Mouse (Mus musculus): ENCODE measurements around the gene Atf4. TPM values are rescaled to one million over a fixed set of nuclear protein-coding genes. Genes with fewer than 3 reads are reported as not detected.

Atf4 gene
- total and polyA plus RNA-seq, 3 experiments, result 85.1 to 444 (median 351) TPM

GRCm38 (mm10) chr15:80261100-80261499 is 6.1 kb downstream of the Atf4 start:
- DNase-seq (ENCODE audit: low read depth, low spot score), result peak; percentile 16
- Histone ChIP-seq H3K4me3 (ENCODE audit: control insufficient read depth in 1 of 2, insufficient read depth in 1 of 2, low read depth in 2 of 2, low read length in 2 of 2) (no peak overlapping the region), H3K9me3 (replicated peaks; ENCODE audit: insufficient read depth, low read length) (no peaks in the 10 kb centered on the region), H3K27ac (ENCODE audit: control insufficient read depth, low read depth, low read length) (no peak overlapping the region), H3K79me2 (ENCODE audit: control insufficient read depth, insufficient read depth, low read length, poor library complexity) (peaks cover 25% of the 10 kb centered on the region), H3K4me1 (ENCODE audit: control insufficient read depth in 1 of 2, insufficient read depth in 2 of 2, low read length in 2 of 2) (peaks cover 0 to 11% of the 10 kb centered on the region in 2 experiments; a peak in 2 of 4 replicates), H3K27me3 (ENCODE audit: control insufficient read depth in 1 of 2, insufficient read depth in 2 of 2, low read length in 2 of 2) (no peaks in the 10 kb centered on the region), H3K36me3 (ENCODE audit: control insufficient read depth in 1 of 2, insufficient read depth in 2 of 2, low read length in 2 of 2) (peaks cover 6 to 11% of the 10 kb centered on the region in 2 experiments; a peak in 3 of 4 replicates), H3K9ac (ENCODE audit: control insufficient read depth, low read depth, low read length, poor library complexity, severe bottlenecking) (no peak overlapping the region)
- TF ChIP-seq TBP (IDR thresholded peaks at IDR 0.05; ENCODE audit: low read depth, low read length) (no peak), GABPA (IDR thresholded peaks at IDR 0.05; ENCODE audit: low read depth, low read length) (no peak), JUND (IDR thresholded peaks at IDR 0.05; ENCODE audit: low read depth, low read length) (no peak), E2F4 (IDR thresholded peaks at IDR 0.05; ENCODE audit: borderline replicate concordance, low read depth, low read length) (no peak), SIN3A (IDR thresholded peaks at IDR 0.05; ENCODE audit: low read length) (no peak), RCOR1 (IDR thresholded peaks at IDR 0.05; ENCODE audit: low read depth, low read length) (no peak)

GRCm38 (mm10) chr15:80263610-80264575 is 8.9 kb downstream of the Atf4 start, which contains the start of gene Rps19bp1:
Rps19bp1 (minus strand) TSS chr15:80264315.
- Histone ChIP-seq H3K36me3 (ENCODE audit: control insufficient read depth in 1 of 2, insufficient read depth in 2 of 2, low read length in 2 of 2) (no peaks in the 10 kb centered on the region; a peak in 1 of 4 replicates), H3K27me3 (ENCODE audit: control insufficient read depth in 1 of 2, insufficient read depth in 2 of 2, low read length in 2 of 2) (no peaks in the 10 kb centered on the region), H3K4me1 (ENCODE audit: control insufficient read depth in 1 of 2, insufficient read depth in 2 of 2, low read length in 2 of 2) (no peaks in the 10 kb centered on the region; a peak in 1 of 4 replicates), H3K9ac (ENCODE audit: control insufficient read depth, low read depth, low read length, poor library complexity, severe bottlenecking) (peak within 1 kb of the TSS; percentile 98), H3K4me3 (ENCODE audit: control insufficient read depth in 1 of 2, insufficient read depth in 1 of 2, low read depth in 2 of 2, low read length in 2 of 2) (peak within 1 kb of the TSS; percentile 89 to 96), H3K27ac (ENCODE audit: control insufficient read depth, low read depth, low read length) (peak within 1 kb of the TSS; percentile 7), H3K9me3 (replicated peaks; ENCODE audit: insufficient read depth, low read length) (no peaks in the 10 kb centered on the region), H3K79me2 (ENCODE audit: control insufficient read depth, insufficient read depth, low read length, poor library complexity) (peaks cover 14% of the 10 kb centered on the region)
- peak; percentile 98 for DNase-seq (ENCODE audit: low read depth, low spot score)
- peak; percentile 89 for TF ChIP-seq NELFE (IDR thresholded peaks at IDR 0.05; ENCODE audit: low read depth, low read length)
- TF ChIP-seq SIN3A (IDR thresholded peaks at IDR 0.05; ENCODE audit: low read length), result peak; percentile 98
- peak; percentile 94 for TF ChIP-seq ELF1 (IDR thresholded peaks at IDR 0.05; ENCODE audit: low read depth, low read length)
- 0 out of 2 replicates have a peak, but pooled peaks have one; percentile 57 for TF ChIP-seq UBTF (IDR thresholded peaks at IDR 0.05; ENCODE audit: borderline replicate concordance, insufficient read depth, low read depth, low read length)
- TF ChIP-seq ETS1 (IDR thresholded peaks at IDR 0.05; ENCODE audit: low read depth, low read length), result peak; percentile 66
- no peak for TF ChIP-seq CHD1 (IDR thresholded peaks at IDR 0.05; ENCODE audit: low read depth, low read length)
- no peak for TF ChIP-seq CHD2 (IDR thresholded peaks at IDR 0.05; ENCODE audit: low read length)
- peak; percentile 80 for TF ChIP-seq POLR2AphosphoS2 (IDR thresholded peaks at IDR 0.05; ENCODE audit: low read length)
- TF ChIP-seq USF1 (IDR thresholded peaks at IDR 0.05; ENCODE audit: low read depth, low read length), result peak; percentile 63
- 0 out of 6 replicates have a peak, but pooled peaks of 1 of the 3 experiments have one; percentile 0 for TF ChIP-seq CTCF (IDR thresholded peaks at IDR 0.05 in 2 of 3, conservative IDR thresholded peaks at IDR 0.05 in 1 of 3; ENCODE audit: control insufficient read depth in 1 of 3, insufficient read depth in 1 of 3, low read depth in 2 of 3, low read length in 3 of 3, poor library complexity in 1 of 3, severe bottlenecking in 1 of 3)
- TF ChIP-seq HCFC1 (IDR thresholded peaks at IDR 0.05; ENCODE audit: low read depth, low read length), result peak; percentile 98
- TF ChIP-seq ZMIZ1 (IDR thresholded peaks at IDR 0.05; ENCODE audit: low read depth, low read length), result peak; percentile 86
- TF ChIP-seq JUND (IDR thresholded peaks at IDR 0.05; ENCODE audit: low read depth, low read length), result no peak
- no peak for TF ChIP-seq ZKSCAN1 (IDR thresholded peaks at IDR 0.05; ENCODE audit: low read depth, low read length)
- no peak; the same call in 1 of the 2 replicates for TF ChIP-seq GABPA (IDR thresholded peaks at IDR 0.05; ENCODE audit: low read depth, low read length)
- peak; percentile 6; the same call in 1 of the 2 replicates for TF ChIP-seq SMC3 (IDR thresholded peaks at IDR 0.05; ENCODE audit: low read depth, low read length)
- TF ChIP-seq BHLHE40 (IDR thresholded peaks at IDR 0.05; ENCODE audit: borderline replicate concordance, low read depth, low read length), result no peak
- TF ChIP-seq MAX (IDR thresholded peaks at IDR 0.05; ENCODE audit: low read length), result peak; percentile 77
- TF ChIP-seq POLR2A (IDR thresholded peaks at IDR 0.05; ENCODE audit: control insufficient read depth in 1 of 2, insufficient read depth in 1 of 2, low read depth in 1 of 2, low read length in 2 of 2, poor library complexity in 1 of 2), result peak; percentile 85 to 89
- TF ChIP-seq KAT2A (conservative IDR thresholded peaks at IDR 0.05; ENCODE audit: low read depth, low read length), result peak; percentile 76; the same call in 1 of the 2 replicates
- TF ChIP-seq POLR2AphosphoS5 (IDR thresholded peaks at IDR 0.05; ENCODE audit: borderline replicate concordance, low read depth, low read length), result no peak
- no peak for TF ChIP-seq USF2 (IDR thresholded peaks at IDR 0.05; ENCODE audit: borderline replicate concordance in 1 of 2, insufficient read depth in 1 of 2, low read depth in 1 of 2, low read length in 2 of 2)
- TF ChIP-seq TCF12 (IDR thresholded peaks at IDR 0.05; ENCODE audit: low read depth, low read length), result peak; percentile 86
- TF ChIP-seq ZNF384 (IDR thresholded peaks at IDR 0.05; ENCODE audit: low read depth, low read length), result 0 out of 2 replicates have a peak, but pooled peaks have one; percentile 21
- TF ChIP-seq MYC (IDR thresholded peaks at IDR 0.05; ENCODE audit: low read depth, low read length), result peak; percentile 60; the same call in 1 of the 2 replicates
- peak; percentile 89 for TF ChIP-seq TBP (IDR thresholded peaks at IDR 0.05; ENCODE audit: low read depth, low read length)
